Mouse (Mus musculus) neural tube, embryonic 15.5 days (tissue): ENCODE measurements around the gene Kazn. TPM values are rescaled to one million over a fixed set of nuclear protein-coding genes. Genes with fewer than 3 reads are reported as not detected.

ENCODE experiments used
- ATAC-seq: fragments of 200-750 bp; cut with Nextera tagmentation; 2 replicates; pipeline ENCODE4 v1.8.0; 2017; ENCODE audit warnings: mild to moderate bottlenecking, moderate TSS enrichment, moderate library complexity; ENCODE audit not compliant: low FRiP score
- H3K27ac ChIP-seq: fragments of 300-500 bp; sonication (generic); replicated peaks from 2 replicates; pipeline ENCODE4 v1.5.1; 2015; ENCODE audit warnings: mild to moderate bottlenecking, inconsistent platforms
- H3K27me3 ChIP-seq: fragments of 300-500 bp; sonication (generic); replicated peaks from 2 replicates; pipeline ENCODE4 v1.6.1; 2015; ENCODE audit warnings: inconsistent platforms
- H3K36me3 ChIP-seq: fragments of 300-500 bp; sonication (generic); 2 replicates; pipeline ENCODE4 v1.6.1; 2015; ENCODE audit warnings: inconsistent platforms
- H3K4me1 ChIP-seq: fragments of 300-500 bp; sonication (generic); 2 replicates; pipeline ENCODE4 v1.6.1; 2015; ENCODE audit warnings: inconsistent platforms
- H3K4me2 ChIP-seq: fragments of 300-500 bp; sonication (generic); 2 replicates; pipeline ENCODE4 v1.6.1; 2015; ENCODE audit warnings: inconsistent platforms, mild to moderate bottlenecking, moderate library complexity
- H3K4me3 ChIP-seq: fragments of 300-500 bp; sonication (generic); replicated peaks from 2 replicates; pipeline ENCODE4 v1.5.1; 2015; ENCODE audit warnings: mild to moderate bottlenecking, inconsistent platforms
- H3K9ac ChIP-seq: fragments of 300-500 bp; sonication (generic); replicated peaks from 2 replicates; pipeline ENCODE4 v1.6.1; 2015; ENCODE audit warnings: mild to moderate bottlenecking, inconsistent platforms
- H3K9me3 ChIP-seq: fragments of 300-500 bp; sonication (generic); replicated peaks from 2 replicates; pipeline ENCODE4 v1.6.1; 2016; ENCODE audit warnings: inconsistent platforms
- WGBS: fragments of 180-500 bp; shearing (Covaris S2); methylation state at CpG from one replicate; pipeline ENCODE4 v1.1.7; 2015; ENCODE audit warnings: mixed read lengths; 5-methylcytosine and 5-hydroxymethylcytosine counted together
- polyA plus RNA-seq: library from polyadenylated mRNA; unstranded; fragments of >200 nt; fragmentation: Nextera tagmentation; extraction: Ambion mirVana; gene quantifications from 2 replicates; pipeline ENCODE4 v1.2.1, GENCODE M21; 2015

Kazn gene
- polyA plus RNA-seq, 1 experiment from 2014 or later = 25.5 TPM

DNA sequence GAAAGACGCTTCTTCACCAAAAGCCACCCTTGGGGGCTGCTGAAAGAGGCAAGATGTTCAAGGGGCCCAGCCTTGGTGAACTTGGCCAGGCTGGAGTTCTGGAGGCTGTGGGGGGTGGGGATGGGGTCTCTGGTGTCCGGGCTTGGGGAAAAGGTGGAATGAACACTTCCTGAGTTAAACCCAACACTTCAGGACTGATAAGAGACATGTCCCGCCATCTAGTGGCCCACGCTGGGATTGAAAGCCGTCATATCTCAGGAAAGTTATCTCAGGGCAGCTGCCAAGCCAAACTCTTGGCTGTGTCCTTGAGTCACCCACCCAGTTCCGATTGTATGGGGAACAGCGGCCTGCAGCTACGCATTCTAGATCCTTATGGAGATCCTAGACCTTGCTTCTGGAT, 140.9 kb downstream of the Kazn start:
- H3K9ac ChIP-seq = no peak overlapping the region
- H3K9me3 ChIP-seq = no peaks in the 10 kb centered on the region
- H3K36me3 ChIP-seq = no peaks in the 10 kb centered on the region
- H3K27ac ChIP-seq = no peak overlapping the region
- 24% methylated on average over 8 of the region's 8 CpGs for WGBS
- H3K4me3 ChIP-seq = no peak overlapping the region
- H3K4me2 ChIP-seq = peak overlapping the region; percentile 24
- H3K4me1 ChIP-seq = peaks cover 14% of the 10 kb centered on the region
- peak; percentile 54; the same call in 1 of the 2 replicates for ATAC-seq
- no peaks in the 10 kb centered on the region for H3K27me3 ChIP-seq

DNA sequence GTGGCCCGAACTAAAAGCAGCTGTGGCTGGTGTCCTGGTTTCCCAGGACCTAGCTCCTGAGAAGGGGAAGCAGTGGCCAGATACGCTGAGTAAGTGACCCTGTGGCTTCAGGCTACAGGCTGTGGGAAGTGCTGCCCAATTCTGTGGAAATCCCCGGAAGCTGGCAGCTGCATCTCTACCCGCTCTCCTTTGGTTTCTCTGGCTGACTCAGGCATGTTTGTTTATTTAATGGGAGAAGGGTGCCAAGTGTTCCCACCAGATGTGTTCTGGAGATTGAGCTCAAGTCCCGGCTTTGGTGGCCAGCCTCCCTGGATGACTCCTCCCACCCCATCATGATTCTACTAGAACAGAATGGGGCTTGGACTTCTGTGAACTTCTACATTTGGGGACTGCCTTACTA, 141.3 kb downstream of the Kazn start:
- no peak for ATAC-seq
- Histone ChIP-seq H3K9ac (no peak overlapping the region), H3K9me3 (no peaks in the 10 kb centered on the region), H3K27ac (no peak overlapping the region), H3K27me3 (no peaks in the 10 kb centered on the region), H3K36me3 (no peaks in the 10 kb centered on the region), H3K4me1 (peaks cover 14% of the 10 kb centered on the region), H3K4me3 (no peak overlapping the region), H3K4me2 (peak overlapping the region; percentile 24)
- WGBS = 35% methylated on average over 5 of the region's 5 CpGs

DNA sequence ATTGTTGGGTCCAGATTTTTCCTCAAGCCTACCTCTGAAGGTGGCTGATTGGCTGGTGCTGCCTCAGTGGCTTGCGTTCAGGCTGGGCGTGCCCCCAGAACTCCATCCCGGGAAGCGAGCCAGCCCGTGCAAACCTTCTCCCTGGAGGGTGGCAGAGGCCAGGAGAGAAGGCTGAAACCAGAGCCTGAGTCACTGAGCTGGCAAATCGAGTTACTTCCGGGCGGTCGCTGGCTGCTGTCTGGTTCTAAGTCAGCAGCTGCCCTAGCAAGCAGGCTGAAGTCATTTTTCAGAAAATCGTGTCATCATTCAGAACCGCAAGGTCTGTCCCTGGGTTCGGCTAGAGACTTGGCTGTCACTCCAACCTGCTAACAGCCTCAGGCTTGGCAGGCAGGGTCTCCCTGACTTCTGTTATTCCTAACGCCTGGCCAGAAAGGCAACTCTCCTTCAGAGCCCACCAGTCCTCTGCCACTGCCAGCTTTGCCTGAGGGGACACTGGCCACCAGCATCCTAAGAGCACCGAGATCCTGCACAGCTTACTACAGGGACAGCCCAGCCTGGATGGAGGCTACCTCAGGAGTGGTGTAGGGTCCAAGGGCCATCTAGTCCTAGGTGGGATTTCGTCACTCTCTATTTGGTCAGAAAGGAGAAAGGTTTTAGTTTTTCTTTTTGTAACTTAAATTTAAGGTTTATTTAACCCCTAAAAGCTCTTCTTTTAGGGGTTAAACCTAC, 143.5 kb downstream of the Kazn start:
- Histone ChIP-seq H3K4me2 (no peak overlapping the region), H3K27ac (no peak overlapping the region), H3K27me3 (no peaks in the 10 kb centered on the region), H3K4me3 (no peak overlapping the region), H3K4me1 (peaks cover 14% of the 10 kb centered on the region), H3K36me3 (no peaks in the 10 kb centered on the region), H3K9ac (no peak overlapping the region), H3K9me3 (no peaks in the 10 kb centered on the region)
- peak; percentile 28; the same call in 1 of the 2 replicates for ATAC-seq
- 40% methylated on average over 15 of the region's 15 CpGs for WGBS

DNA sequence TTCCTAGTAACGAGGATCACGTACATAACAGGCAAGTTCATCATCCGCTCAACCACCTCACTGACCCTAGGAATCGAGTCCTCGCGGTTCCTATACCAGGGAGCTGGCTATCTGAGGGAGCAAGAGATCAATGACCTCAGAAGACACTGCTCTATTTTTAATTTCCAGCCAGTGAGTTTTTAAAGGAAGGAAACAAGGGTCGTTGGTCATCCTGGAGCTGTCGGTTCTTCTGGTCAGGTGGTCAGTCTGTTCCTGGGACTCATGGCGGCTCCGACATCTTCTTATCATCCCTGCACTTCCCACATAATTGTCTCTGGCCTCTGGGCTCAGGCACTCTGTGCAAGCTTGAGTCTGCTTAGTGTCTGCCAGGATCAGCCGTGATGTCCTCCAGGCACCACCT, 144.8 kb downstream of the Kazn start:
- Histone ChIP-seq H3K4me2 (no peak overlapping the region), H3K9me3 (no peaks in the 10 kb centered on the region), H3K27ac (no peak overlapping the region), H3K36me3 (no peaks in the 10 kb centered on the region), H3K27me3 (no peaks in the 10 kb centered on the region), H3K9ac (no peak overlapping the region), H3K4me3 (no peak overlapping the region), H3K4me1 (peaks cover 14% of the 10 kb centered on the region)
- no peak for ATAC-seq
- 92% methylated on average over 11 of the region's 11 CpGs for WGBS

DNA sequence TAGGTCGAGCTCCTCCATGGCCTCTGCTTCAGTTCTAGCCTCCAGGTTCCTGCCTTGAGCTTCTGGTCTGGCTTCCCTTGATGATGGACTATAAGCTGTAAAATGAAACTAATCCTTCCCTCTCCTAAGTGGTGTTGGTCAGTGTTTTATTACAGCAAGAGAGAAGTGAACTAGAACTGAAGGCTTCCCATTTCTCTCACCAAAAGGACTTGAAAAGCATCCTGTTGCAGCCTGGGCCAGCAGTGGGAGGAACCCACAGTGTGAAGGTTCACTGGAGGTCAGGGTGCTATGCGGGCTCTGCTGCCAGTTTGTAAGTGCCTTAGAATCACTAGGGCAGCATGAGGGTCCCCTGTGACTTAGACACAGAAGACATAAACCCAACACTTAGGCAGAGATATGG, 148.1 kb downstream of the Kazn start:
- peaks cover 4% of the 10 kb centered on the region; the same call in 1 of the 2 replicates for H3K27me3 ChIP-seq
- H3K36me3 ChIP-seq = no peaks in the 10 kb centered on the region
- H3K27ac ChIP-seq = no peak overlapping the region
- H3K4me3 ChIP-seq = no peak overlapping the region
- peaks cover 5% of the 10 kb centered on the region; the same call in 1 of the 2 replicates for H3K4me1 ChIP-seq
- H3K4me2 ChIP-seq = no peak overlapping the region
- WGBS = 70% methylated on average over 2 of the region's 2 CpGs
- H3K9me3 ChIP-seq = no peaks in the 10 kb centered on the region
- H3K9ac ChIP-seq = no peak overlapping the region
- no peak for ATAC-seq

DNA sequence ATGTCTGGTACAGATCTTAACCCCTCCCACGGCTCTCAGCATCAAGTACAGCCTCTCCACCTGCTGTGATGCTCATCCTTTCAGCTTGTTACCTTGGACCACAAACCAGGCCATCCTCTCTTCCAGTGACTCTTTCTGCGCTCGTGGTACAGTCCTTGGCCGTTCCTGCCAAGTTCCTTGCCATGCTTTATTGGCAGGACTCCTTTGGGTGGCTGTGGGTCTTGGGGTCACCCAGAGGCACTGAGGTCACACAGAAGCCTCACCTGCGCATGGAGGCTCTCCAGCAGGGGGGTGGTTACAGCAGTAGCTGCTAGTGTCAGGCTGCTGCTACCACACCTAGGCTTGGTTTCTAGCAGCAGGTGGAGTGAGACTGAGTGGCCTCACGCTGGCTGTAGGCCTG, 149.2 kb downstream of the Kazn start:
- H3K27ac ChIP-seq = no peak overlapping the region
- H3K9ac ChIP-seq = no peak overlapping the region
- WGBS = 75% methylated on average over 6 of the region's 6 CpGs
- no peak overlapping the region for H3K4me3 ChIP-seq
- peaks cover 3% of the 10 kb centered on the region; the same call in 1 of the 2 replicates for H3K4me1 ChIP-seq
- no peaks in the 10 kb centered on the region for H3K36me3 ChIP-seq
- no peaks in the 10 kb centered on the region for H3K9me3 ChIP-seq
- no peak for ATAC-seq
- H3K27me3 ChIP-seq = peaks cover 14% of the 10 kb centered on the region
- H3K4me2 ChIP-seq = no peak overlapping the region

DNA sequence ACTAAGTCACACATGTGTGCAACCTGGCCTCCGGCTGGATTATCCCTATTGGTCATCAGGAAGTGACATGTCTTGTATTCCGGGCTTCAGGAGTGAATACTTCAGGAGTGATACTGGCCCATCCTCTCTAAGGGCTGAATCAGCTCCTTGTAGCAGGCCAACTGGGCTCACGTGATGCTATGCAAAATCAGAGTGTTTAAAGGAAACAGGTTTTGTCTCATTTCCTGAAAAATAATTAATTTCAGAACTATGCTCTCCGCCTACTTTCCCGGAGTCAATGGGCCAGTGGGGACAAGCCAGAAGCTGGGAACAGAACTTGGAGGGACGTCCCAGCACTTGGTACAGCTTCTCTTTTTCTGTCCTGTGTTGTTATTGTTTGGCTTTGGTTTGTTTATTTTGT, 150.4 kb downstream of the Kazn start:
- Histone ChIP-seq H3K4me1 (peaks cover 14% of the 10 kb centered on the region), H3K27me3 (peaks cover 24% of the 10 kb centered on the region), H3K4me2 (no peak overlapping the region), H3K9me3 (no peaks in the 10 kb centered on the region), H3K36me3 (no peaks in the 10 kb centered on the region), H3K27ac (no peak overlapping the region), H3K4me3 (no peak overlapping the region), H3K9ac (no peak overlapping the region)
- ATAC-seq = no peak
- 77% methylated on average over 6 of the region's 6 CpGs for WGBS

DNA sequence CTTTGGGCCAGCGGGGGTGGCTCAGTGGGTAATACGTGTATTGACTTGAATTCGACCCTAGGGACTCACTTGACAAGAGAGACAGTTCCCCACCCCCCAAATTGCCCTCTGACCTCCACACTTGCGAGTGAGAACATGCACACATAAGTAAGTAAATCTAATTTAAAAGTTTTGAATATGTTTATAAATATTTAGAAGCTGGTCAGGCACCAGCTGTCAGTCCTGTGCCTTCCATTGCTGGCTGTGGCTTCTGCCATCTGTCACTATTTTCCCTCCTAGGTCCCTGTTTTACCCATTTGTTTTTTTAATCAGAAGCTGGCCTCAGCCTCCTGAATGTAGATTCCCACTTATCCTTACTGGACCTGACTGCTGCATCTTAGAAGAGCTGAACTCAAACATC, 150.8 kb downstream of the Kazn start:
- WGBS = 32% methylated on average over 4 of the region's 4 CpGs
- Histone ChIP-seq H3K27me3 (peaks cover 26% of the 10 kb centered on the region), H3K4me1 (peaks cover 18% of the 10 kb centered on the region), H3K9ac (no peak overlapping the region), H3K4me2 (no peak overlapping the region), H3K9me3 (no peaks in the 10 kb centered on the region), H3K4me3 (no peak overlapping the region), H3K27ac (no peak overlapping the region), H3K36me3 (no peaks in the 10 kb centered on the region)
- ATAC-seq = no peak

DNA sequence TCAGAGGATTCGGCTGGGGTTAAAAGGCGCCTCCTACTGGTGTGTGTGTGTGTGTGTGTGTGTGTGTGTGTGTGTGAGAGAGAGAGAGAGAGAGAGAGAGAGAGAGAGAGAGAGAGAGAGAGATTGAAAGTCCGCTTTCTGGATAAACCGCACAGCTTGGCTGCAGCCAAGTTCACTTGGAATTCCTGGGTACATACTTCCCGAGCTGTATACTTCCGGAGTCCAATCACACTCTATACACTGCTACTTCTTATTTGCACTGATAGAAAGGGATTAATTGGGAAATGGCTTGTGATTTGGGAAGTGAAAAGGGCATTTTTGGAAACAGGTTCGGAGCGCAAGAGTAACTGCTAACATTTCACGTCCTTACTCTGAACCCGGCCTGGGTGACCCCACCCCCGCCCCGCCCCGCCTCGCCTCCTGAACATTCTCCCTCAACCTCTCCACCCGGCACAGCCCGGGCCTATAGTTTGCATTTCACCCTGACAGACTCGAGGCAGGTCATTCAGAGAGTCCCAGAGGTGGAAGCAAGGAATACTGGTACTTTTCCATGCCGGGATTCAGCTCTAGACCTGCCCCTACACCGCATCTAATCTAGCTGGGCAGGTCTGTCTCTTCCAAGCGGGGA, 154.2 kb downstream of the Kazn start:
- no peaks in the 10 kb centered on the region for H3K9me3 ChIP-seq
- H3K36me3 ChIP-seq = no peaks in the 10 kb centered on the region
- peaks cover 33% of the 10 kb centered on the region for H3K27me3 ChIP-seq
- no peak for ATAC-seq
- H3K4me1 ChIP-seq = peaks cover 35% of the 10 kb centered on the region
- no peak overlapping the region for H3K27ac ChIP-seq
- no peak overlapping the region for H3K9ac ChIP-seq
- H3K4me3 ChIP-seq = peak overlapping the region; percentile 55
- 6% methylated on average over 20 of the region's 20 CpGs for WGBS
- peak overlapping the region; percentile 97 for H3K4me2 ChIP-seq

DNA sequence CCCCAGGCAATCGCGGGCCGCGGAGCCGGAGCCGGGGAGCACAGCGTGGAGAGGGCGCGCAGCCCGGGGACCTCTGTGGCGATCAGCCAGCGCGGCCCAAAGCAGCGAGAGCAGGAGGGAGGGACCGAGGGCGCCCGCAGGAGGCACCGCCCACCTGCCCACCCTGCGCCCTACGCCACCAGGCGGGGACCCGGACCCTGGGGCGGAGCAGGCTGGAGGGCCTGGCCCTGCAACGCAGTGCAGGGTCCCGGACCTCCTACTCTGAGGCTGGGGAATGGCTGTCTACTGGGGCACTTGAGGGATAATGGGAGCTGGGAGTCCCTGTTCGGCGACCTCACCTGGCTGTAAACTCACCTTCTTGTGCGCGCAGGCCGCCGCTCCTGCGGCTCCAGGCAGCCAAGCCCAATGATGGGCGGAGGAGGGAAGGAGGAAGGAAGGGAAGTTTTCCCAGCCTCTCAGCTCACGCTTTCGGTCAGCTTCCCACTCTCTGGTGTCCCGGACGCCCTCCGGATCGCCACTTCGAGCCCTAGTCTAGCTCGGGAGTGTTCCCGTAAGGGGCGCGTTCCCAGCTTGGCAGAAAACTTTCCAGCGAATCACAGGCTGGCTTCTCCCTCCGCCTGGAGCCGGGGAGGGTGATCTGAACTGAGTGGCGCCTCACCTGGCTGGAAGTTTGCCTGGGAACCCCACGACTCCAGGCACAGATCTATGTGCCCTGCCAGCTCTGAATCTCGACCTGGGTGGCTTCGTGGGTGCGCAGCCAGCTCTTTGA, 154.9 kb downstream of the Kazn start, which contains the start of gene Tmem51:
TSS of gene Tmem51 (minus strand) at position 174 of the 769 bp plus-strand sequence.
- peak; percentile 59 for ATAC-seq
- Histone ChIP-seq H3K36me3 (no peaks in the 10 kb centered on the region), H3K27me3 (peaks cover 33% of the 10 kb centered on the region), H3K4me3 (peak within 1 kb of the TSS; percentile 55), H3K9me3 (no peaks in the 10 kb centered on the region), H3K4me2 (peak within 1 kb of the TSS; percentile 97), H3K27ac (no peak within 1 kb of the TSS), H3K4me1 (peaks cover 36% of the 10 kb centered on the region), H3K9ac (peak within 1 kb of the TSS; percentile 49)
- under 1% methylated on average over 52 of the region's 52 CpGs for WGBS

DNA sequence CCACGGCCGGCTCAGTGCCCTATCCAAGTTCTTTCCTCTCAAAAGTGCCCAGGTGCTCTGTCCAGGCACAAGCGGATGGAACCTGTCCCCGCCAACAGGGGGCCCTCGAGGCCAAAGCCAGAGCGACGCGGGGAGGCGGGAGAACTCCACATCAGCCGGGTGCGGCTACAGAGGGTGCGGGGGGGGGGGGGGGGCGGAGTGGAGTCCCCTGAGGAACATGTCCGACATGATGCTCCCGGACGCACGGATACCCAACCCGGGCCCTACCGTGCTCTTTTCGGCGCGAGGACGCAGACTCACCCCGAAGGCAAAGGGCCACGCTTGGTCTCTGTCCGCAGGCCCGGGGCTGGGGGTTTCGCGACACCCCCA, 155.5 kb downstream of the Kazn start:
- Histone ChIP-seq H3K9ac (peak overlapping the region; percentile 49), H3K4me1 (peaks cover 36% of the 10 kb centered on the region), H3K27ac (no peak overlapping the region), H3K9me3 (no peaks in the 10 kb centered on the region), H3K4me2 (peak overlapping the region; percentile 97), H3K36me3 (no peaks in the 10 kb centered on the region), H3K27me3 (peaks cover 33% of the 10 kb centered on the region), H3K4me3 (peak overlapping the region; percentile 55)
- peak; percentile 73; the same call in 1 of the 2 replicates for ATAC-seq
- under 1% methylated on average over 22 of the region's 29 CpGs for WGBS
